In genomic region chr6:120193174-120193573, GRCm38 (mm10) we compare ENCODE assay signal across 8 mouse cellular contexts.
DNase-seq lines count a peak whose midpoint lies in the region; TF ChIP-seq lines count a peak whose summit lies in the region.

No protein-coding gene starts in this region.

- H3K4me1 ChIP-seq in liver, adult 2 months (ENCODE audit: control insufficient read depth, insufficient read depth, low read length), result peaks cover 16% of the 10 kb centered on the region

- H3K4me3 ChIP-seq in liver, adult 2 months (ENCODE audit: insufficient read depth, low read depth, low read length), result no peak overlapping the region

- peak; percentile 94 for DNase-seq in A20 (ENCODE audit: low read depth, low spot score)
- DNase-seq in Muller cell, postnatal 12 days (ENCODE audit: inconsistent ontology term), result peak; percentile 94
- DNase-seq in cerebellum, adult 9-11 months, result peak; percentile 57
- peak; percentile 83 for DNase-seq in gastrocnemius, postnatal 10 days
- peak; percentile 86 for DNase-seq in kidney, adult 9 months
- peak; percentile 77 for DNase-seq in liver, adult 2 months (ENCODE audit: extremely low read depth, low read depth, low spot score)
- DNase-seq in ovary, adult 18-20 months (ENCODE audit: low spot score), result peak; percentile 57
- DNase-seq in thymus, postnatal 0 days (ENCODE audit: low spot score), result peak; percentile 93

- H3K79me2 ChIP-seq in liver, adult 2 months (ENCODE audit: control insufficient read depth, insufficient read depth, low read length), result no peaks in the 10 kb centered on the region

- peak; percentile 84 for TF ChIP-seq CTCF in liver, adult 2 months (IDR thresholded peaks at IDR 0.05; ENCODE audit: low read depth, low read length)

- no peak overlapping the region for H3K9ac ChIP-seq in liver, adult 2 months (ENCODE audit: low read depth, low read length)

- H3K27me3 ChIP-seq in liver, adult 2 months (ENCODE audit: control insufficient read depth, insufficient read depth, low read length), result no peaks in the 10 kb centered on the region

- no peak for TF ChIP-seq POLR2A in liver, adult 2 months (IDR thresholded peaks at IDR 0.05; ENCODE audit: extremely low read depth, insufficient read depth, low read length)

- H3K36me3 ChIP-seq in liver, adult 2 months (ENCODE audit: control insufficient read depth, insufficient read depth, low read length), result no peaks in the 10 kb centered on the region

- 12% methylated on average over 5 of the region's 5 CpGs for WGBS in liver, adult 2 months

- no peak overlapping the region for H3K27ac ChIP-seq in liver, adult 2 months (replicated peaks; ENCODE audit: insufficient read depth, low read depth, low read length)
